In the genomic region with DNA sequence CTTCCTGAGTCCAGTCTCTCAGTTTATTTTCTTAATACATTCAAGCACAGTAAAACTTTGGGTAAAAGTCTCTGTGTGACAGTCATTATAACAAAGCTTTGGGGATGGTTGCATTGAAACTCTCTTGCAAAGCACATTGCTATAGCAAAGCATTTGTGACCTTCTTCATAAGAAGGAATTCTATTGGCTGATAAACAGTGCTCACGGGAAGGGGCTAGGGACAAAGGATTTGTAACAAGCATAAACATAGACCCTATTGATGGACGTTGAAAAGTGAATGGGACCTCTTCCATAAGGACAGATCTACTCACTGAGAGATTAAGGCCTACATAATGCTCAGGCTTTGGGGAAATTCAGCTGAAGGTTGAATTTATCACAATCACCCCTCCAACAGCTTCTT, we compare ENCODE assay signal across 21 mouse cellular contexts.
DNase-seq lines count a peak whose midpoint lies in the region; ATAC-seq and TF ChIP-seq lines count a peak whose summit lies in the region.
"Had no signal": no experiment of that assay in that cellular context is flagged by ENCODE, and none has a peak within 500 bp of the region (broad histone marks: within the 10 kb centered on the region; RNA-seq: fewer than 3 reads in every experiment).

No protein-coding gene starts in this region.

- no peak for TF ChIP-seq EP300 in heart, adult 2 months (IDR thresholded peaks at IDR 0.05; ENCODE audit: insufficient read depth, low read depth, low read length)

- no peak overlapping the region for H3K27ac ChIP-seq in heart, adult 2 months
- H3K27ac ChIP-seq in midbrain, embryonic 11.5 days (ENCODE audit: low read depth, low read length): no peak overlapping the region
- no peak overlapping the region for H3K27ac ChIP-seq in midbrain, embryonic 16.5 days (ENCODE audit: low read length)
- H3K27ac ChIP-seq in midbrain, embryonic 12.5 days (replicated peaks): no peak overlapping the region
- H3K27ac ChIP-seq in midbrain, embryonic 14.5 days (replicated peaks; ENCODE audit: low read depth, low read length): no peak overlapping the region

- 43% methylated on average over 2 of the region's 2 CpGs for WGBS in heart, adult 2 months
- WGBS in midbrain, embryonic 11.5 days: 19% methylated on average over 2 of the region's 2 CpGs
- 8% methylated on average over 2 of the region's 2 CpGs for WGBS in midbrain, embryonic 16.5 days
- WGBS in midbrain, embryonic 12.5 days: 10% methylated on average over 2 of the region's 2 CpGs
- 6% methylated on average over 2 of the region's 2 CpGs for WGBS in midbrain, embryonic 14.5 days

- no peak overlapping the region for H3K9ac ChIP-seq in heart, adult 2 months (ENCODE audit: low read depth, low read length)
- no peak overlapping the region for H3K9ac ChIP-seq in midbrain, embryonic 11.5 days (ENCODE audit: low read length)
- no peak overlapping the region for H3K9ac ChIP-seq in midbrain, embryonic 16.5 days (ENCODE audit: low read depth, low read length)
- no peak overlapping the region for H3K9ac ChIP-seq in midbrain, embryonic 12.5 days (replicated peaks)
- H3K9ac ChIP-seq in midbrain, embryonic 14.5 days (replicated peaks; ENCODE audit: low read length): no peak overlapping the region

- no peak overlapping the region for H3K4me3 ChIP-seq in heart, adult 2 months
- no peak overlapping the region for H3K4me3 ChIP-seq in midbrain, embryonic 11.5 days (ENCODE audit: low read depth, low read length)
- H3K4me3 ChIP-seq in midbrain, embryonic 16.5 days (ENCODE audit: low read depth, low read length): no peak overlapping the region
- no peak overlapping the region for H3K4me3 ChIP-seq in midbrain, embryonic 12.5 days
- no peak overlapping the region for H3K4me3 ChIP-seq in midbrain, embryonic 14.5 days (replicated peaks; ENCODE audit: low read depth, low read length)

- peak; percentile 58; the same call in 1 of the 2 replicates for ATAC-seq in midbrain, embryonic 11.5 days (ENCODE audit: low FRiP score)
- no peak for ATAC-seq in midbrain, embryonic 16.5 days
- ATAC-seq in midbrain, embryonic 12.5 days (ENCODE audit: low FRiP score, low read depth): peak; percentile 68; the same call in 1 of the 2 replicates
- ATAC-seq in midbrain, embryonic 14.5 days (ENCODE audit: low FRiP score, low TSS enrichment): no peak
- ATAC-seq: activated CD4-positive, CD25-positive, alpha-beta regulatory T cell, adult 4 months; CD4-positive, CD25-positive, alpha-beta regulatory T cell, adult 4 months; Patski had no signal

- H3K36me3 ChIP-seq in heart, adult 2 months (ENCODE audit: control insufficient read depth, insufficient read depth, low read length): no peaks in the 10 kb centered on the region
- H3K36me3 ChIP-seq in midbrain, embryonic 11.5 days (ENCODE audit: control insufficient read depth, insufficient read depth, low read length): no peaks in the 10 kb centered on the region
- no peaks in the 10 kb centered on the region for H3K36me3 ChIP-seq in midbrain, embryonic 16.5 days (ENCODE audit: control insufficient read depth, insufficient read depth, low read length)
- no peaks in the 10 kb centered on the region for H3K36me3 ChIP-seq in midbrain, embryonic 12.5 days
- no peaks in the 10 kb centered on the region for H3K36me3 ChIP-seq in midbrain, embryonic 14.5 days (ENCODE audit: control insufficient read depth, insufficient read depth, low read length)
- H3K36me3 ChIP-seq: G1E had no signal

- DNase-seq in heart, adult 11 months: peak; percentile 21
- no peak for DNase-seq in heart, adult 2 months
- DNase-seq in midbrain, embryonic 11.5 days (ENCODE audit: low spot score, missing footprints): no peak
- no peak for DNase-seq in midbrain, embryonic 14.5 days
- DNase-seq: adrenal gland, adult 2 months; adrenal gland, adult 8-10 months; adrenal gland, postnatal 10 days; adrenal gland, postnatal 14 days; adrenal gland, postnatal 25 days; adrenal gland, postnatal 36 days; B cell, adult 2 months; cerebellum, adult 11 months; cerebellum, adult 11-12 months; cerebellum, adult 18-20 months had no signal

- H3K4me1 ChIP-seq in heart, adult 2 months (ENCODE audit: control insufficient read depth, insufficient read depth, low read length): no peaks in the 10 kb centered on the region
- no peaks in the 10 kb centered on the region; the same call in 1 of the 2 replicates for H3K4me1 ChIP-seq in midbrain, embryonic 11.5 days (ENCODE audit: control insufficient read depth, insufficient read depth, low read length)
- no peaks in the 10 kb centered on the region for H3K4me1 ChIP-seq in midbrain, embryonic 16.5 days (ENCODE audit: control insufficient read depth, insufficient read depth, low read length)
- H3K4me1 ChIP-seq in midbrain, embryonic 12.5 days: no peaks in the 10 kb centered on the region
- H3K4me1 ChIP-seq in midbrain, embryonic 14.5 days (ENCODE audit: control insufficient read depth, insufficient read depth, low read length): no peaks in the 10 kb centered on the region

- no peaks in the 10 kb centered on the region for H3K9me3 ChIP-seq in midbrain, embryonic 11.5 days (ENCODE audit: control insufficient read depth, low read length)
- H3K9me3 ChIP-seq in midbrain, embryonic 16.5 days (replicated peaks; ENCODE audit: control insufficient read depth, low read length, poor library complexity, severe bottlenecking): no peaks in the 10 kb centered on the region
- no peaks in the 10 kb centered on the region for H3K9me3 ChIP-seq in midbrain, embryonic 12.5 days
- H3K9me3 ChIP-seq in midbrain, embryonic 14.5 days (ENCODE audit: control insufficient read depth, low read length): no peaks in the 10 kb centered on the region
- H3K9me3 ChIP-seq: G1E had no signal

- TF ChIP-seq POLR2A in heart, adult 2 months (IDR thresholded peaks at IDR 0.05; ENCODE audit: insufficient read depth, low read depth, low read length): no peak

- intact Hi-C loops in heart, adult 2 months (cut with DNase I): no loop called here

- no peak overlapping the region for H3K4me2 ChIP-seq in midbrain, embryonic 11.5 days
- H3K4me2 ChIP-seq in midbrain, embryonic 16.5 days (ENCODE audit: low read length): no peak overlapping the region
- H3K4me2 ChIP-seq in midbrain, embryonic 12.5 days (replicated peaks): no peak overlapping the region
- no peak overlapping the region for H3K4me2 ChIP-seq in midbrain, embryonic 14.5 days (ENCODE audit: low read length)

- no peaks in the 10 kb centered on the region for H3K79me2 ChIP-seq in heart, adult 2 months (replicated peaks; ENCODE audit: control insufficient read depth, insufficient read depth, low read length)

- no peaks in the 10 kb centered on the region for H3K27me3 ChIP-seq in heart, adult 2 months (ENCODE audit: control insufficient read depth, insufficient read depth, low read length)
- no peaks in the 10 kb centered on the region for H3K27me3 ChIP-seq in midbrain, embryonic 11.5 days (ENCODE audit: control insufficient read depth, insufficient read depth, low read length)
- no peaks in the 10 kb centered on the region for H3K27me3 ChIP-seq in midbrain, embryonic 16.5 days (ENCODE audit: control insufficient read depth, insufficient read depth, low read depth, low read length)
- H3K27me3 ChIP-seq in midbrain, embryonic 12.5 days: no peaks in the 10 kb centered on the region
- no peaks in the 10 kb centered on the region for H3K27me3 ChIP-seq in midbrain, embryonic 14.5 days (ENCODE audit: control insufficient read depth, insufficient read depth, low read length)
- H3K27me3 ChIP-seq: CH12.LX, Patski had no signal

- TF ChIP-seq CTCF in heart, adult 2 months (IDR thresholded peaks at IDR 0.05): no peak

Comparison
In these comparisons a context has a peak if more than half of its experiments do, and no peak if none do; other contexts are left out.
1. ATAC-seq: peak in midbrain, embryonic 11.5 days (single experiment) and midbrain, embryonic 12.5 days (single experiment); none in midbrain, embryonic 16.5 days (single experiment) and midbrain, embryonic 14.5 days (single experiment).